Mouse (Mus musculus): ENCODE data around the gene Atp5g1. TPM values are rescaled to one million over a fixed set of nuclear protein-coding genes. Genes with fewer than 3 reads are reported as not detected.

The Atp5g1 gene
- polyA plus RNA-seq, 1 experiment from 2014 or later = 1,068 TPM

Other genes with a start within 250 kb of the Atp5g1 start
- 0.95 and 4.9 TPM in 2 replicates for gene Gngt2, start 238.5 kb downstream of the Atp5g1 start, polyA plus RNA-seq (2014; fragmentation: Nextera tagmentation; extraction: Ambion mirVana)
- 0.64 and 2.1 TPM in 2 replicates for gene Abi3, start 233.2 kb downstream of the Atp5g1 start, polyA plus RNA-seq (2014; fragmentation: Nextera tagmentation; extraction: Ambion mirVana)
- not detected in 2 replicates for gene B4galnt2, start 160.8 kb downstream of the Atp5g1 start, polyA plus RNA-seq (2014; fragmentation: Nextera tagmentation; extraction: Ambion mirVana)
- 3.0 and 5.9 TPM in 2 replicates for gene Igf2bp1, start 69.7 kb downstream of the Atp5g1 start, polyA plus RNA-seq (2014; fragmentation: Nextera tagmentation; extraction: Ambion mirVana)
- not detected in 2 replicates for gene Gip, start 51.1 kb downstream of the Atp5g1 start, polyA plus RNA-seq (2014; fragmentation: Nextera tagmentation; extraction: Ambion mirVana)
- gene Snf8, start 40.8 kb downstream of the Atp5g1 start, polyA plus RNA-seq (2014; fragmentation: Nextera tagmentation; extraction: Ambion mirVana) = 43.7 and 46.2 TPM in 2 replicates
- 26.2 and 34.6 TPM in 2 replicates for gene Ube2z, start 10.3 kb downstream of the Atp5g1 start, polyA plus RNA-seq (2014; fragmentation: Nextera tagmentation; extraction: Ambion mirVana)
- not detected in 2 replicates for gene Calcoco2, start 36.3 kb upstream of the Atp5g1 start, polyA plus RNA-seq (2014; fragmentation: Nextera tagmentation; extraction: Ambion mirVana)
- gene Ttll6, start 58.1 kb upstream of the Atp5g1 start, polyA plus RNA-seq (2014; fragmentation: Nextera tagmentation; extraction: Ambion mirVana) = 0.27 TPM in 1 of 2 replicates, not detected in the other
- not detected in 2 replicates for gene Hoxb13, start 118.6 kb upstream of the Atp5g1 start, polyA plus RNA-seq (2014; fragmentation: Nextera tagmentation; extraction: Ambion mirVana)
- gene Hoxb9, start 195.8 kb upstream of the Atp5g1 start, polyA plus RNA-seq (2014; fragmentation: Nextera tagmentation; extraction: Ambion mirVana) = 106 and 114 TPM in 2 replicates
- 78.6 and 120 TPM in 2 replicates for gene Hoxb8, start 206.2 kb upstream of the Atp5g1 start, polyA plus RNA-seq (2014; fragmentation: Nextera tagmentation; extraction: Ambion mirVana)
- 120 and 133 TPM in 2 replicates for gene Hoxb7, start 211.0 kb upstream of the Atp5g1 start, polyA plus RNA-seq (2014; fragmentation: Nextera tagmentation; extraction: Ambion mirVana)
- gene Hoxb6, start 216.8 kb upstream of the Atp5g1 start, polyA plus RNA-seq (2014; fragmentation: Nextera tagmentation; extraction: Ambion mirVana) = 138 and 141 TPM in 2 replicates
- gene Hoxb5, start 227.7 kb upstream of the Atp5g1 start, polyA plus RNA-seq (2014; fragmentation: Nextera tagmentation; extraction: Ambion mirVana) = 49.1 and 52.4 TPM in 2 replicates
- gene Hoxb4, start 242.6 kb upstream of the Atp5g1 start, polyA plus RNA-seq (2014; fragmentation: Nextera tagmentation; extraction: Ambion mirVana) = 3.4 and 4.1 TPM in 2 replicates
- gene Hoxb3, start 247.7 kb upstream of the Atp5g1 start, polyA plus RNA-seq (2014; fragmentation: Nextera tagmentation; extraction: Ambion mirVana) = 13.5 and 13.9 TPM in 2 replicates